9 mouse cellular contexts compared by ENCODE assay signal in genomic region chr19:46670691-46671090, GRCm38 (mm10). TPM values are rescaled to one million over a fixed set of nuclear protein-coding genes. Genes with fewer than 3 reads are reported as not detected.
DNase-seq lines count a peak whose midpoint lies in the region; ATAC-seq and TF ChIP-seq lines count a peak whose summit lies in the region.
"Had no signal": no experiment of that assay in that cellular context is flagged by ENCODE, and none has a peak within 500 bp of the region (broad histone marks: within the 10 kb centered on the region; RNA-seq: fewer than 3 reads in every experiment).

No protein-coding gene starts in this region.

- H3K4me1 ChIP-seq in G1E (ENCODE audit: insufficient read depth, low read depth, low read length), result peaks cover 16% of the 10 kb centered on the region; the same call in 1 of the 2 replicates
- no peaks in the 10 kb centered on the region for H3K4me1 ChIP-seq in lung, embryonic 15.5 days

- H3K9me3 ChIP-seq in G1E (replicated peaks), result no peaks in the 10 kb centered on the region
- no peaks in the 10 kb centered on the region for H3K9me3 ChIP-seq in lung, embryonic 15.5 days

- H3K36me3 ChIP-seq in G1E (replicated peaks), result no peaks in the 10 kb centered on the region
- no peaks in the 10 kb centered on the region for H3K36me3 ChIP-seq in lung, embryonic 15.5 days

- TF ChIP-seq CTCF in G1E (IDR thresholded peaks at IDR 0.05; ENCODE audit: low read depth, low read length), result peak; percentile 24; the same call in 1 of the 2 replicates

- DNase-seq in 3T3-L1 (ENCODE audit: low read depth, low spot score) (peak; percentile 74), G1E (ENCODE audit: low spot score) (peak; percentile 53)
- peak; percentile 66 to 81 for DNase-seq in cerebellum, postnatal 25 days
- DNase-seq in heart, adult 18-20 months, result peak; percentile 59 to 81
- peak; percentile 58 for DNase-seq in kidney, adult 9 months
- DNase-seq in ovary, postnatal 14 days (ENCODE audit: low spot score), result peak; percentile 61

- no peak for ATAC-seq in G1E (ENCODE audit: extremely low read depth, insufficient number of reproducible peaks, low FRiP score, poor library complexity, severe bottlenecking)
- peak; percentile 64; the same call in 1 of the 2 replicates for ATAC-seq in lung, embryonic 15.5 days (ENCODE audit: borderline replicate concordance, extremely low read depth, low FRiP score, low TSS enrichment)
- ATAC-seq in erythroblast, adult 5-6 weeks (replicated peaks; ENCODE audit: low FRiP score, poor library complexity, severe bottlenecking), result no peak

- peaks cover 72% of the 10 kb centered on the region for H3K27me3 ChIP-seq in G1E (ENCODE audit: insufficient read depth, low read length)
- 0 out of 2 replicates have a peak, but pooled peaks cover 3% of the 10 kb centered on the region for H3K27me3 ChIP-seq in lung, embryonic 15.5 days

- H3K9ac ChIP-seq in lung, embryonic 15.5 days, result no peak overlapping the region

- WGBS in lung, embryonic 15.5 days, result 23% methylated on average over 13 of the region's 13 CpGs

- H3K4me3 ChIP-seq in G1E (ENCODE audit: low read depth, low read length), result no peak overlapping the region
- H3K4me3 ChIP-seq in lung, embryonic 15.5 days, result no peak overlapping the region

- no peak overlapping the region for H3K27ac ChIP-seq in lung, embryonic 15.5 days

- H3K4me2 ChIP-seq in lung, embryonic 15.5 days, result no peak overlapping the region

RNA-seq across cellular contexts. Expression of gene Cyp17a1, which starts 2.3 kb away (rescaled TPM):
- total RNA-seq in G1E (2014; fragmentation: Nextera tagmentation) (not detected in 2 replicates), G1E (2017) (0.06 and 0.22 TPM in 2 replicates)
- not detected in 2 replicates for polyA plus RNA-seq in G1E (2012)
- not detected for total RNA-seq in heart, adult 18-20 months (2021)
- polyA plus RNA-seq in lung, embryonic 15.5 days (2015; fragmentation: Nextera tagmentation; extraction: Ambion mirVana), result 0.10 TPM in 1 of 2 replicates, not detected in the other
- total RNA-seq in erythroblast, adult 5-6 weeks (2015; ENCODE audit: low replicate concordance), result not detected in 2 replicates
- total RNA-seq in erythroblast, adult 5-6 weeks (2017; ENCODE audit: low replicate concordance), result not detected in 2 replicates
- total RNA-seq: gastrocnemius, adult 8-10 months had no signal

RNA-seq across cellular contexts. Expression of gene Borcs7, which starts 19.0 kb away (rescaled TPM):
- total RNA-seq in G1E (2014; fragmentation: Nextera tagmentation) (6.5 and 9.5 TPM in 2 replicates), G1E (2017) (4.4 and 5.1 TPM in 2 replicates)
- 0.88 and 1.5 TPM in 2 replicates for polyA plus RNA-seq in G1E (2012)
- total RNA-seq in heart, adult 18-20 months (2021), result 1 to 10 TPM; 7.5 to 8.8 TPM
- 15.5 and 16.2 TPM in 2 replicates for polyA plus RNA-seq in lung, embryonic 15.5 days (2015; fragmentation: Nextera tagmentation; extraction: Ambion mirVana)
- total RNA-seq in erythroblast, adult 5-6 weeks (2015; ENCODE audit: low replicate concordance), result 0.63 TPM in 1 of 2 replicates, not detected in the other
- 0.28 and 0.85 TPM in 2 replicates for total RNA-seq in erythroblast, adult 5-6 weeks (2017; ENCODE audit: low replicate concordance)

RNA-seq across cellular contexts. Expression of gene As3mt, which starts 36.6 kb away (rescaled TPM):
- total RNA-seq in G1E (2014; fragmentation: Nextera tagmentation) (not detected in 2 replicates), G1E (2017) (0.17 and 0.49 TPM in 2 replicates)
- not detected in 2 replicates for polyA plus RNA-seq in G1E (2012)
- total RNA-seq in heart, adult 18-20 months (2021), result 10 to 100 TPM; 90.6 to 94.2 TPM
- 29.1 and 30.4 TPM in 2 replicates for polyA plus RNA-seq in lung, embryonic 15.5 days (2015; fragmentation: Nextera tagmentation; extraction: Ambion mirVana)
- total RNA-seq in erythroblast, adult 5-6 weeks (2015; ENCODE audit: low replicate concordance), result 2.9 TPM in 2 replicates
- total RNA-seq in erythroblast, adult 5-6 weeks (2017; ENCODE audit: low replicate concordance), result 4.2 and 5.9 TPM in 2 replicates

Comparison
In these comparisons a context has a peak if more than half of its experiments do, and no peak if none do; other contexts are left out.
1. RNA of gene As3mt, which starts 36.6 kb away (total RNA-seq): 90.6 to 94.2 TPM in heart, adult 18-20 months; 2.9 to 5.9 TPM in erythroblast, adult 5-6 weeks and 0.17 to 0.49 TPM in G1E; every median in the first group is over 10 times any median in the second.
2. Peak in every context shown above with its lines, with median percentiles within 50 percentile points of each other: DNase-seq.